Mouse (Mus musculus) gastrocnemius, adult 8-10 months (tissue): Measurements from ENCODE around the gene Gemin6. TPM values are rescaled to one million over a fixed set of nuclear protein-coding genes. Genes with fewer than 3 reads are reported as not detected.
"Not testable (repeated sequence)": the region's sequence is repeated elsewhere in the genome, so short reads cannot be mapped to it uniquely, and the experiment has no call there.

Experiments used
- DNase-seq, 2 experiments: peaks; one replicate each; pipeline ENCODE4 v3.0.0; 2022; ENCODE audit warnings: low spot score in 2 of 2
- total RNA-seq, 4 experiments: library from RNA; stranded (reverse); gene quantifications; 2 replicates each; pipeline ENCODE4 v1.2.4; 2022

The Gemin6 gene
- total RNA-seq, 4 experiments from 2014 or later: 6.0 to 8.1 (median 7.2) TPM

GRCm38 (mm10) chr17:80234376-80234775 lies 10.1 kb downstream of the Gemin6 start:
- no peak for DNase-seq

- no peak for DNase-seq
Measured at GRCm38 (mm10) chr17:80235477-80235876, 11.2 kb downstream of the Gemin6 start.

GRCm38 (mm10) chr17:80236805-80237204 lies 12.6 kb downstream of the Gemin6 start:
- DNase-seq: no peak

- no peak for DNase-seq
Measured at GRCm38 (mm10) chr17:80237475-80237874, 13.2 kb downstream of the Gemin6 start.

GRCm38 (mm10) chr17:80241594-80241993 lies 17.4 kb downstream of the Gemin6 start:
- no peak for DNase-seq

- DNase-seq: no peak
Measured at GRCm38 (mm10) chr17:80243116-80243515, 18.9 kb downstream of the Gemin6 start.

- DNase-seq: no peak
Measured at GRCm38 (mm10) chr17:80252757-80253525, 28.7 kb downstream of the Gemin6 start.

- no peak for DNase-seq
Measured at GRCm38 (mm10) chr17:80254421-80254820, 30.2 kb downstream of the Gemin6 start.

- DNase-seq: peak; percentile 72 to 77
Measured at GRCm38 (mm10) chr17:80255208-80255607, 31.0 kb downstream of the Gemin6 start.

- no peak for DNase-seq
Measured at GRCm38 (mm10) chr17:80267065-80267464, 42.8 kb downstream of the Gemin6 start.

- no peak for DNase-seq
Measured at GRCm38 (mm10) chr17:80268151-80268550, 43.9 kb downstream of the Gemin6 start.

- not testable (repeated sequence) for DNase-seq
Measured at GRCm38 (mm10) chr17:80270622-80271021, 46.4 kb downstream of the Gemin6 start.

Other genes with a start within 250 kb of the Gemin6 start
- gene Hnrnpll, start 162.1 kb upstream of the Gemin6 start, total RNA-seq: 10 to 100 TPM; 15.5 to 16.7 (median 16.0) TPM
- 1 to 10 TPM; 1.9 to 3.0 (median 2.4) TPM for gene Galm, start 97.0 kb upstream of the Gemin6 start, total RNA-seq
- 10 to 100 TPM; 25.5 to 31.1 (median 28.5) TPM for gene Srsf7, start 17.1 kb upstream of the Gemin6 start, total RNA-seq
- gene Ttc39d, start 17.0 kb upstream of the Gemin6 start, total RNA-seq: under 1 TPM in 1 of 4 experiments, not detected in 3; 0.13 TPM
- gene Morn2, start 65.8 kb downstream of the Gemin6 start, total RNA-seq: 1 to 10 TPM; 5.5 to 9.6 (median 7.1) TPM
- 10 to 100 TPM in 1 of 4 experiments, 1 to 10 TPM in 3; 6.8 to 10.0 (median 7.6) TPM for gene Dhx57, start 66.0 kb downstream of the Gemin6 start, total RNA-seq
- not detected for gene Arhgef33, start 83.0 kb downstream of the Gemin6 start, total RNA-seq
- gene Gm10190, start 149.1 kb downstream of the Gemin6 start, total RNA-seq: not detected